In the genomic region with DNA sequence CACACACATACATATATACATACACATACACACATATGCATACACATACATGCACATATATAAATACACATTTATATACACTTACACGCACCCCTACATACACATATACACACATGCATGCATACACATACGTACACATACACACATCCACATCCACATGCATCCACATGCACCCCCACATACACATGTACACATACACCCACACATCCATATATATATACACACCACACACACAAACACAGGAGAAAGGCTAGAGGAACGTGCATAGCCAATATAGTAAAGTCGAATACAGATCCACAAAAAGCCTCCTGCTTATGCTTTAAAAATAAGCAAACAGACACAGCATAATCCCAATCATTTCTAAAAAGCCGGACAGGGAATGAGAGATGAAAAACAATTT, we compare ENCODE assay signal across 25 mouse cellular contexts. TPM values are rescaled to one million over a fixed set of nuclear protein-coding genes. Genes with fewer than 3 reads are reported as not detected.
DNase-seq lines count a peak whose midpoint lies in the region; ATAC-seq and TF ChIP-seq lines count a peak whose summit lies in the region.
"Had no signal": no experiment of that assay in that cellular context is flagged by ENCODE, and none has a peak within 500 bp of the region (broad histone marks: within the 10 kb centered on the region; RNA-seq: fewer than 3 reads in every experiment).

No protein-coding gene starts in this region.

- no peak for DNase-seq in embryonic facial prominence, embryonic 10.5 days (ENCODE audit: low spot score)
- DNase-seq in forebrain, embryonic 14.5 days (ENCODE audit: low spot score) = no peak
- DNase-seq in midbrain, embryonic 14.5 days = no peak
- no peak for DNase-seq in kidney, adult 2 months
- no peak for DNase-seq in gastrocnemius, adult 8-10 months (ENCODE audit: low spot score in 2 of 2)
- no peak for DNase-seq in gastrocnemius, postnatal 36 days
- no peak for DNase-seq in gastrocnemius, postnatal 4 days (ENCODE audit: low spot score in 2 of 2)
- DNase-seq: B cell, adult 2 months; heart, postnatal 14 days; lung, adult 2 months had no signal

- H3K9me3 ChIP-seq in embryonic facial prominence, embryonic 10.5 days = no peaks in the 10 kb centered on the region
- no peaks in the 10 kb centered on the region for H3K9me3 ChIP-seq in forebrain, embryonic 14.5 days (replicated peaks; ENCODE audit: control insufficient read depth, low read length)
- H3K9me3 ChIP-seq in hindbrain, embryonic 15.5 days = no peaks in the 10 kb centered on the region
- H3K9me3 ChIP-seq in midbrain, embryonic 14.5 days (ENCODE audit: control insufficient read depth, low read length) = no peaks in the 10 kb centered on the region
- H3K9me3 ChIP-seq: heart, embryonic 12.5 days; limb, embryonic 12.5 days; liver, embryonic 12.5 days had no signal

- no peak for TF ChIP-seq POLR2A in kidney, adult 2 months (IDR thresholded peaks at IDR 0.05; ENCODE audit: low read depth, low read length)

- no peaks in the 10 kb centered on the region for H3K27me3 ChIP-seq in embryonic facial prominence, embryonic 10.5 days (replicated peaks; ENCODE audit: low read depth, poor library complexity, severe bottlenecking)
- no peaks in the 10 kb centered on the region for H3K27me3 ChIP-seq in forebrain, embryonic 14.5 days (replicated peaks; ENCODE audit: control insufficient read depth, insufficient read depth, low read length)
- H3K27me3 ChIP-seq in hindbrain, embryonic 15.5 days = no peaks in the 10 kb centered on the region
- no peaks in the 10 kb centered on the region for H3K27me3 ChIP-seq in midbrain, embryonic 14.5 days (ENCODE audit: control insufficient read depth, insufficient read depth, low read length)
- no peaks in the 10 kb centered on the region for H3K27me3 ChIP-seq in kidney, adult 2 months (replicated peaks; ENCODE audit: control insufficient read depth, insufficient read depth, low read length)
- H3K27me3 ChIP-seq: heart, embryonic 12.5 days had no signal

- peak overlapping the region; percentile 51; the same call in 1 of the 2 replicates for H3K27ac ChIP-seq in embryonic facial prominence, embryonic 10.5 days (replicated peaks)
- H3K27ac ChIP-seq in forebrain, embryonic 14.5 days (ENCODE audit: low read depth, low read length) = peak overlapping the region; percentile 64
- H3K27ac ChIP-seq in hindbrain, embryonic 15.5 days (replicated peaks) = peak overlapping the region; percentile 76
- peak overlapping the region; percentile 66 for H3K27ac ChIP-seq in midbrain, embryonic 14.5 days (replicated peaks; ENCODE audit: low read depth, low read length)
- no peak overlapping the region for H3K27ac ChIP-seq in kidney, adult 2 months (ENCODE audit: insufficient read depth, low read depth, low read length)
- H3K27ac ChIP-seq: limb, embryonic 12.5 days; liver, embryonic 12.5 days had no signal

- intact Hi-C loops in gastrocnemius, postnatal 36 days (cut with DNase I) = no loop called here

- peaks cover 29% of the 10 kb centered on the region for H3K4me1 ChIP-seq in embryonic facial prominence, embryonic 10.5 days
- H3K4me1 ChIP-seq in forebrain, embryonic 14.5 days (ENCODE audit: control insufficient read depth, insufficient read depth, low read length) = peaks cover 12% of the 10 kb centered on the region
- H3K4me1 ChIP-seq in hindbrain, embryonic 15.5 days (replicated peaks) = peaks cover 14% of the 10 kb centered on the region
- peaks cover 24% of the 10 kb centered on the region for H3K4me1 ChIP-seq in midbrain, embryonic 14.5 days (ENCODE audit: control insufficient read depth, insufficient read depth, low read length)
- no peaks in the 10 kb centered on the region for H3K4me1 ChIP-seq in kidney, adult 2 months (ENCODE audit: control insufficient read depth, insufficient read depth, low read length)
- H3K4me1 ChIP-seq: heart, embryonic 12.5 days; liver, embryonic 12.5 days; megakaryocyte, embryonic 14.5 days had no signal

- H3K9ac ChIP-seq in forebrain, embryonic 14.5 days (ENCODE audit: low read length) = no peak overlapping the region
- no peak overlapping the region for H3K9ac ChIP-seq in hindbrain, embryonic 15.5 days
- no peak overlapping the region for H3K9ac ChIP-seq in midbrain, embryonic 14.5 days (replicated peaks; ENCODE audit: low read length)
- H3K9ac ChIP-seq: heart, embryonic 12.5 days; limb, embryonic 12.5 days; liver, embryonic 12.5 days had no signal

- no peak overlapping the region for H3K4me2 ChIP-seq in forebrain, embryonic 14.5 days (ENCODE audit: low read length)
- no peak overlapping the region for H3K4me2 ChIP-seq in hindbrain, embryonic 15.5 days
- no peak overlapping the region for H3K4me2 ChIP-seq in midbrain, embryonic 14.5 days (ENCODE audit: low read length)
- H3K4me2 ChIP-seq: heart, embryonic 12.5 days; limb, embryonic 12.5 days; liver, embryonic 12.5 days had no signal

- 90% methylated on average over 5 of the region's 5 CpGs for WGBS in embryonic facial prominence, embryonic 10.5 days
- WGBS in forebrain, embryonic 14.5 days = 73% methylated on average over 5 of the region's 5 CpGs
- WGBS in hindbrain, embryonic 15.5 days = 79% methylated on average over 5 of the region's 5 CpGs
- 70% methylated on average over 5 of the region's 5 CpGs for WGBS in midbrain, embryonic 14.5 days
- 93% methylated on average over 5 of the region's 5 CpGs for WGBS in kidney, adult 2 months

- H3K36me3 ChIP-seq in embryonic facial prominence, embryonic 10.5 days (replicated peaks) = no peaks in the 10 kb centered on the region
- no peaks in the 10 kb centered on the region for H3K36me3 ChIP-seq in forebrain, embryonic 14.5 days (ENCODE audit: control insufficient read depth, insufficient read depth, low read length)
- no peaks in the 10 kb centered on the region for H3K36me3 ChIP-seq in hindbrain, embryonic 15.5 days
- no peaks in the 10 kb centered on the region for H3K36me3 ChIP-seq in midbrain, embryonic 14.5 days (ENCODE audit: control insufficient read depth, insufficient read depth, low read length)
- H3K36me3 ChIP-seq in kidney, adult 2 months (ENCODE audit: control insufficient read depth, insufficient read depth, low read length) = no peaks in the 10 kb centered on the region
- H3K36me3 ChIP-seq: heart, embryonic 12.5 days; limb, embryonic 12.5 days; liver, embryonic 12.5 days had no signal

- TF ChIP-seq CTCF in kidney, adult 2 months (conservative IDR thresholded peaks at IDR 0.05; ENCODE audit: insufficient read depth, insufficient read length, low read depth, low read length) = no peak

- ATAC-seq in forebrain, embryonic 14.5 days = no peak
- ATAC-seq in hindbrain, embryonic 15.5 days (ENCODE audit: low FRiP score, low read depth) = no peak
- ATAC-seq in midbrain, embryonic 14.5 days (ENCODE audit: low FRiP score, low TSS enrichment) = no peak
- ATAC-seq: intestine, embryonic 16.5 days; liver, embryonic 12.5 days had no signal

- no peak overlapping the region for H3K4me3 ChIP-seq in embryonic facial prominence, embryonic 10.5 days
- H3K4me3 ChIP-seq in forebrain, embryonic 14.5 days (ENCODE audit: low read depth, low read length) = no peak overlapping the region
- no peak overlapping the region for H3K4me3 ChIP-seq in hindbrain, embryonic 15.5 days
- H3K4me3 ChIP-seq in midbrain, embryonic 14.5 days (replicated peaks; ENCODE audit: low read depth, low read length) = no peak overlapping the region
- H3K4me3 ChIP-seq in kidney, adult 2 months (ENCODE audit: insufficient read depth, low read depth, low read length) = no peak overlapping the region
- H3K4me3 ChIP-seq: heart, embryonic 12.5 days; limb, embryonic 12.5 days; liver, embryonic 12.5 days; megakaryocyte, embryonic 14.5 days; myocyte had no signal

RNA-seq across cellular contexts. Expression of a gene that starts 4.1 kb away (rescaled TPM):
- not detected in 2 replicates for polyA plus RNA-seq in embryonic facial prominence, embryonic 10.5 days (2016; fragmentation: Nextera tagmentation; extraction: Ambion mirVana)
- polyA plus RNA-seq in forebrain, embryonic 14.5 days (2014; fragmentation: Nextera tagmentation; extraction: Ambion mirVana) = 0.23 TPM in 1 of 2 replicates, not detected in the other
- polyA plus RNA-seq in hindbrain, embryonic 15.5 days (2015; fragmentation: Nextera tagmentation; extraction: Ambion mirVana) = 0.74 and 0.93 TPM in 2 replicates
- 0.78 and 0.89 TPM in 2 replicates for polyA plus RNA-seq in midbrain, embryonic 14.5 days (2014; fragmentation: Nextera tagmentation; extraction: Ambion mirVana)
- not detected in 2 replicates for polyA plus RNA-seq in kidney, adult 2 months (2012; rRNA removed)
- total RNA-seq in gastrocnemius, adult 8-10 months (2022) = not detected
- total RNA-seq in gastrocnemius, postnatal 36 days (2021) = not detected
- not detected for total RNA-seq in gastrocnemius, postnatal 4 days (2021)
- total RNA-seq: granulocyte monocyte progenitor cell, adult 5-6 weeks; heart, postnatal 14 days; layer of hippocampus, postnatal 10 days; left cerebral cortex, postnatal 10 days had no signal
- polyA plus RNA-seq: cerebellum, adult 2 months; heart, embryonic 12.5 days; intestine, embryonic 16.5 days; kidney, embryonic 16.5 days; large intestine, adult 2 months; limb, embryonic 12.5 days; liver, embryonic 12.5 days; lung, adult 2 months; myocyte; stomach, embryonic 16.5 days; thymus, postnatal 0 days had no signal

RNA-seq across cellular contexts. Expression of a gene that starts 17.3 kb away (rescaled TPM):
- 2.1 and 3.2 TPM in 2 replicates for polyA plus RNA-seq in embryonic facial prominence, embryonic 10.5 days (2016; fragmentation: Nextera tagmentation; extraction: Ambion mirVana)
- 5.5 and 6.2 TPM in 2 replicates for polyA plus RNA-seq in forebrain, embryonic 14.5 days (2014; fragmentation: Nextera tagmentation; extraction: Ambion mirVana)
- polyA plus RNA-seq in hindbrain, embryonic 15.5 days (2015; fragmentation: Nextera tagmentation; extraction: Ambion mirVana) = 13.6 and 16.9 TPM in 2 replicates
- polyA plus RNA-seq in midbrain, embryonic 14.5 days (2014; fragmentation: Nextera tagmentation; extraction: Ambion mirVana) = 9.7 and 11.3 TPM in 2 replicates
- 11.2 and 11.3 TPM in 2 replicates for polyA plus RNA-seq in kidney, adult 2 months (2012; rRNA removed)
- 10 to 100 TPM; 17.4 to 22.5 (median 20.3) TPM for total RNA-seq in gastrocnemius, adult 8-10 months (2022)
- total RNA-seq in gastrocnemius, postnatal 36 days (2021) = 10 to 100 TPM; 17.3 to 19.3 TPM
- 10 to 100 TPM; 33.1 to 41.7 TPM for total RNA-seq in gastrocnemius, postnatal 4 days (2021)
